Mouse (Mus musculus) lung, adult 2 months (tissue): Measurements from ENCODE around the gene B230307C23Rik.

Source experiments
- CTCF ChIP-seq: fragments of 200-500 bp; IDR thresholded peaks from 2 replicates; pipeline ENCODE4 v1.5.1; 2011; ENCODE audit warnings: mild to moderate bottlenecking, low read length, control low read depth; ENCODE audit not compliant: insufficient read depth
- POLR2A ChIP-seq: fragments of 200-500 bp; IDR thresholded peaks from 2 replicates; pipeline ENCODE4 v1.6.1; 2011; ENCODE audit warnings: low read depth, mild to moderate bottlenecking, control low read depth, low read length, borderline replicate concordance; ENCODE audit errors: extremely low read depth

DNA sequence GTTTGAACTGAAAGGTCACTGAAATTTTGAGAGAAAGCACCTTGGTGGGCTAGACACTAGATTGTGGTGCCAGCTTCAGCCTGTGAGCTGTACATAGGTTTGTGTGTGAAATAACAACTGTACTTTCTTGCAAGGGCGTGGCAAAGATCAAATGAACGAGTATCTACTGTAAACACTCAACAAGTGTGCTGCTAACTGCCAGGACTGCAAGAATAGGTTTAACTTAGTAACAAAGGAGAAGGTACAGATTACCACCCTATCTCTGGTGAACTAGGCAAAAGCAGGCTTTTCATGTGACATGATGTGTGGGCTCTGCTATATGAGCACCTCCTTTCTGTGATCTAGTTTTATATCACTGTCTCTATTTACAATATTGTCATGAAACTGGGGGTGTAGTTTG lies 43.8 kb upstream of the B230307C23Rik start:
- TF ChIP-seq POLR2A (no peak), CTCF (no peak)
